Mouse (Mus musculus) v-Abl transformed pro-B cells (cell line): ENCODE results near the gene Cavin3.

Source experiments
- in situ Hi-C, 2 experiments: fragments of 400-800 bp; cut with MboI; formaldehyde crosslinking; loops; one replicate each; pipeline ENCODE4 v1.15.1; 2025; ENCODE audit not compliant: unreplicated experiment in 2 of 2

Gene Cavin3

GRCm38 (mm10) chr7:105434798-105435197, 47.3 kb downstream of the Cavin3 start:
- in situ Hi-C loops = no loop called here

- in situ Hi-C loops = no loop called here
Measured at GRCm38 (mm10) chr7:105433859-105434258, 48.2 kb downstream of the Cavin3 start.

GRCm38 (mm10) chr7:105432058-105432457, 50.0 kb downstream of the Cavin3 start:
- in situ Hi-C loops = no loop called here
